Comparison of ENCODE assay signal across 8 mouse cellular contexts in genomic region chr1:155212493-155212892, GRCm38 (mm10). TPM values are rescaled to one million over a fixed set of nuclear protein-coding genes. Genes with fewer than 3 reads are reported as not detected.
A peak's percentile ranks its signal among the peaks of the same experiment; 100 is the strongest.
DNase-seq lines count a peak whose midpoint lies in the region; ATAC-seq and TF ChIP-seq lines count a peak whose summit lies in the region.

No protein-coding gene starts in this region.

- intact Hi-C loops in left cerebral cortex, adult 2 months (cut with DNase I): no loop called here

- H3K9me3 ChIP-seq in embryonic facial prominence, embryonic 10.5 days: no peaks in the 10 kb centered on the region
- no peaks in the 10 kb centered on the region for H3K9me3 ChIP-seq in limb, embryonic 15.5 days
- no peaks in the 10 kb centered on the region for H3K9me3 ChIP-seq in stomach, embryonic 16.5 days (replicated peaks; ENCODE audit: control insufficient read depth, low read length)

- no peak overlapping the region for H3K9ac ChIP-seq in limb, embryonic 15.5 days
- peak overlapping the region; percentile 34 for H3K9ac ChIP-seq in stomach, embryonic 16.5 days (ENCODE audit: low read length)

- H3K4me2 ChIP-seq in limb, embryonic 15.5 days: 0 out of 2 replicates have a peak overlapping the region, but pooled peaks have one; percentile 11
- no peak overlapping the region for H3K4me2 ChIP-seq in stomach, embryonic 16.5 days (ENCODE audit: low read depth, low read length)

- peaks cover 12% of the 10 kb centered on the region for H3K36me3 ChIP-seq in embryonic facial prominence, embryonic 10.5 days (replicated peaks)
- peaks cover 9% of the 10 kb centered on the region; the same call in 1 of the 2 replicates for H3K36me3 ChIP-seq in limb, embryonic 15.5 days
- no peaks in the 10 kb centered on the region for H3K36me3 ChIP-seq in stomach, embryonic 16.5 days (ENCODE audit: control insufficient read depth, insufficient read depth, low read length)

- H3K4me1 ChIP-seq in embryonic facial prominence, embryonic 10.5 days: peaks cover 80% of the 10 kb centered on the region
- H3K4me1 ChIP-seq in limb, embryonic 15.5 days: peaks cover 75% of the 10 kb centered on the region
- peaks cover 26% of the 10 kb centered on the region for H3K4me1 ChIP-seq in stomach, embryonic 16.5 days (ENCODE audit: control insufficient read depth, insufficient read depth, low read length)

- 9% methylated on average over 6 of the region's 6 CpGs for WGBS in embryonic facial prominence, embryonic 10.5 days
- 12% methylated on average over 6 of the region's 6 CpGs for WGBS in limb, embryonic 15.5 days
- WGBS in stomach, embryonic 16.5 days: 27% methylated on average over 6 of the region's 6 CpGs

- DNase-seq in left cerebral cortex, adult 2 months (ENCODE audit: extremely low spot score in 1 of 2, low spot score in 2 of 2): no peak
- no peak for DNase-seq in left cerebral cortex, adult 18-20 months (ENCODE audit: low spot score in 2 of 2)
- DNase-seq in embryonic facial prominence, embryonic 10.5 days (ENCODE audit: low spot score): peak; percentile 88
- DNase-seq in heart, postnatal 4 days: peak; percentile 67
- no peak for DNase-seq in ovary, adult 18-20 months (ENCODE audit: low spot score)
- DNase-seq in ovary, postnatal 10 days (ENCODE audit: low spot score): no peak

- peak overlapping the region; percentile 91 for H3K27ac ChIP-seq in left cerebral cortex, adult 2 months
- peak overlapping the region; percentile 88 for H3K27ac ChIP-seq in embryonic facial prominence, embryonic 10.5 days (replicated peaks)
- H3K27ac ChIP-seq in limb, embryonic 15.5 days: peak overlapping the region; percentile 57
- peak overlapping the region; percentile 59 for H3K27ac ChIP-seq in stomach, embryonic 16.5 days (ENCODE audit: low read length)

- H3K27me3 ChIP-seq in embryonic facial prominence, embryonic 10.5 days (replicated peaks; ENCODE audit: low read depth, poor library complexity, severe bottlenecking): no peaks in the 10 kb centered on the region
- no peaks in the 10 kb centered on the region for H3K27me3 ChIP-seq in limb, embryonic 15.5 days
- H3K27me3 ChIP-seq in stomach, embryonic 16.5 days (ENCODE audit: control insufficient read depth, insufficient read depth, low read length): no peaks in the 10 kb centered on the region

- peak; percentile 57 for ATAC-seq in limb, embryonic 15.5 days (ENCODE audit: insufficient number of reproducible peaks, low FRiP score, low TSS enrichment, low read depth)
- ATAC-seq in stomach, embryonic 16.5 days (ENCODE audit: insufficient read depth, low FRiP score): peak; percentile 59

- TF ChIP-seq CTCF in left cerebral cortex, adult 2 months (IDR thresholded peaks at IDR 0.05): no peak; the same call in 1 of the 2 replicates

- no peak overlapping the region for H3K4me3 ChIP-seq in left cerebral cortex, adult 2 months
- H3K4me3 ChIP-seq in embryonic facial prominence, embryonic 10.5 days: peak overlapping the region; percentile 8; the same call in 1 of the 2 replicates
- no peak overlapping the region for H3K4me3 ChIP-seq in limb, embryonic 15.5 days
- H3K4me3 ChIP-seq in stomach, embryonic 16.5 days (replicated peaks; ENCODE audit: low read length): no peak overlapping the region

RNA-seq across cellular contexts. Expression of gene BC034090, which starts 31.8 kb away (rescaled TPM):
- total RNA-seq in left cerebral cortex, adult 2 months (2021): 10 to 100 TPM in 1 of 2 experiments, 1 to 10 TPM in 1; 9.9 to 14.7 TPM
- 10 to 100 TPM in 1 of 2 experiments, 1 to 10 TPM in 1; 7.9 to 10.7 TPM for total RNA-seq in left cerebral cortex, adult 18-20 months (2021)
- polyA plus RNA-seq in embryonic facial prominence, embryonic 10.5 days (2016; fragmentation: Nextera tagmentation; extraction: Ambion mirVana): 5.3 and 5.7 TPM in 2 replicates
- total RNA-seq in heart, postnatal 4 days (2021): 10 to 100 TPM; 55.0 to 60.7 TPM
- 6.0 and 6.1 TPM in 2 replicates for polyA plus RNA-seq in limb, embryonic 15.5 days (2015; fragmentation: Nextera tagmentation; extraction: Ambion mirVana)
- polyA plus RNA-seq in stomach, embryonic 16.5 days (2015; fragmentation: Nextera tagmentation; extraction: Ambion mirVana): 2.5 and 3.3 TPM in 2 replicates

RNA-seq across cellular contexts. Expression of gene Stx6, which starts 54.0 kb away (rescaled TPM):
- 100 to 1,000 TPM; 114 to 120 TPM for total RNA-seq in left cerebral cortex, adult 2 months (2021)
- 100 to 1,000 TPM; 116 to 119 TPM for total RNA-seq in left cerebral cortex, adult 18-20 months (2021)
- 85.0 and 88.9 TPM in 2 replicates for polyA plus RNA-seq in embryonic facial prominence, embryonic 10.5 days (2016; fragmentation: Nextera tagmentation; extraction: Ambion mirVana)
- 10 to 100 TPM; 53.0 to 56.5 TPM for total RNA-seq in heart, postnatal 4 days (2021)
- polyA plus RNA-seq in limb, embryonic 15.5 days (2015; fragmentation: Nextera tagmentation; extraction: Ambion mirVana): 64.2 and 86.1 TPM in 2 replicates
- polyA plus RNA-seq in stomach, embryonic 16.5 days (2015; fragmentation: Nextera tagmentation; extraction: Ambion mirVana): 45.7 and 49.4 TPM in 2 replicates

Comparison
In these comparisons a context has a peak if more than half of its experiments do, and no peak if none do; other contexts are left out.
1. DNase-seq: peak in embryonic facial prominence, embryonic 10.5 days (single experiment) and heart, postnatal 4 days (single experiment); none in left cerebral cortex, adult 2 months (0 of 2), left cerebral cortex, adult 18-20 months (0 of 2), ovary, adult 18-20 months (single experiment) and ovary, postnatal 10 days (single experiment).
2. Peak in every context shown above with its lines, with median percentiles within 50 percentile points of each other: H3K27ac ChIP-seq.